Mouse (Mus musculus) embryo, embryonic 11.5 days (tissue): ENCODE measurements at regions not wholly inside any gene's neighbourhood (a gene's known extent, or its start where the extent isn't known, plus 50 kb on each side); places are given as distances from the start of the nearest gene placed in this dataset.

Experiments
- DNase-seq: peaks from one replicate; pipeline ENCODE4 v3.0.0-alpha.2; 2012; ENCODE audit warnings: low read depth, low spot score

DNA sequence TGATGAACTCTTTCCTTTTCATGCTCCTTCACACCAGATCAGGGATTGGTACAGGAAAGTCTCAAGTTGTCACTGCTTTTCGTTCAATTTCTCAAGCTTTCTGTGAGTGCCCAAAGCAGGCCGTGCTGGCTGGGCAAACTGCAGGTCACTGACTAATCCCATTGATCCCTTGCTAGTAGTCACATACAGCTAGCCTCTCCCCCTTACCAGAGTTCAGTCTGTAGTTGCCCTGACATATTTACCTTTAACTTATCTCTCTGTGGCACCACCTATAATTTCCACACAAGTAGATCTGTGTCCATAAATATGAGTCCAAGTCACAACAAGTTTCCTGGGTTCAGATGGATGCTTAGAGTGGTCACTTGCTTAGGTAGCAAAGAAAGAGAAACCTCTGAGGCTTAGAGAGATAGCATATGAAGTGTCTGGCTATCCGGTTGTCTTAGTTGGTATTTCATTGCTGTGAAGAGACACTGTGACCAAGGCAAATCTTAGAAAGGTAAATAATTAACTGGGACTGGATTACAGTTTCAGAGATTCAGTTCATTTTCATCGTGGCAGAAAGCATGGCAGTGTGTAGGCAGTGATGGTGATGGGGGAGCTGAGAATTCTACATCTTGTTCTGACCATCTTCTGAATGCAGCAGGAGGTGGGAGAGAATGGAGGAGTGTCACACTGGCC, 362.8 kb upstream of the Pcsk5 start:
- no peak for DNase-seq

DNA sequence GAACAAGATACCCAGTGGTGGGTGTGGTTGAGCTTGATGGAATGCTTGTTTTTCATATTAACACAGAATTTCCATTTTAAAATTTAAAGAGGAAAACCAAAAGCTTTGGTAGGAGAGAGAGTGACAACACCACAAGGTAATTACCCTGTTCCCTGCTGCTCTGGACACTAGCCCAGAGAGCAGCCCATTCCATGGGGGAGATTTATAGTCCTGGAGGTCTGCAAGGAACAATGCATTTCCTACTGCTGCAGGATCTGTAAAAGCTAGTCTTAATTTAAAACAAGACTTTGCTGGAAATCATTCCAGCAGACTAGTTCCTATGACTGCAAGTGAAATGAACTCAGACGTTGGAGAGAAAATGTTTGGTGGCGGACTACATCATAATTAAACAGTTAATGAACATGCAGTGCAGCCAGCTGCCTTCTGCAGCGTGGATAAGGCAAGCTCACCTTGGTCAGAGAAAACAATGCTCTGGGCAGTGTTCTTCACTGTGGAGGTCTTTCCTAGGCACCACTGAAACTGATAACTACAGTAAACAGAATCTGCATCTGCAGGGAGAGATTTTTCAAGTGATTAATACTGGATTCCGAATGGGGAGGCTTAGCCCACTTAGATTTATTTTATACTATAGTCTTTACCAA, 351.8 kb upstream of the Pcsk5 start:
- DNase-seq: peak; percentile 11

DNA sequence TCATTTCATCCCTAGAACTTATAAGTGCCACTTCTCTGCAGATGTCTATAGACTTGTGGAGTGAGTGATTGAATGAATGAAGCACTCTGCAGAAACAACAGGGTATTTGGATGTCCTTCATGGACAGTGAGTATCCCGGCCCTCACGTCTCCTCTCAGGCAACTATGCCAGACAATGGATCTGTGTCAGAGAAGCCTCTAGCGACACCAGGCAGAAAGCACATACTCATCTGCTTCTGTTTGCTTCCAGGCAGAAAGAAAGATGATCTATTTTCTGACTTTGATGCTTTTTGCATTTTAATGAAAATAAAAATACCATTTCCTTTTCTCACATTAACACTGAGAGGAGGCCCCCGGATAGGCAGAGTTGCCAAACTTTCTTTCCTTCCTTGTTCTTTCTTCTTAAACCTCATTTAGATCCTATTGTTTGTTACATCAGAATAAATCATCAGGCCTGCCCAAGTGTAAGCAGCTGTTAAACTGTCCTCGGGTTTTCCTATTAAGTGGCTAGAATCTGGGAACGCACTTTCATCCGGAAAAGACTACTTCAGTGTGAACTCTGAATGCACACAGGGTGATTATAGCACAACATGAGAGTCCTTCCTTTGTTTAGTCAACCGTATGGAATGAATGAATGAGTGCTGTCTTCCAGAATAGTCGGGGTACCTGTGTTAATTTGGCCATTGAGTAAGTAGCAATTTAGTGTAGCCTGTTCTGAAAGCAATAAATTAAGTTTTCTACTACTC, 350.9 kb upstream of the Pcsk5 start:
- DNase-seq: no peak

DNA sequence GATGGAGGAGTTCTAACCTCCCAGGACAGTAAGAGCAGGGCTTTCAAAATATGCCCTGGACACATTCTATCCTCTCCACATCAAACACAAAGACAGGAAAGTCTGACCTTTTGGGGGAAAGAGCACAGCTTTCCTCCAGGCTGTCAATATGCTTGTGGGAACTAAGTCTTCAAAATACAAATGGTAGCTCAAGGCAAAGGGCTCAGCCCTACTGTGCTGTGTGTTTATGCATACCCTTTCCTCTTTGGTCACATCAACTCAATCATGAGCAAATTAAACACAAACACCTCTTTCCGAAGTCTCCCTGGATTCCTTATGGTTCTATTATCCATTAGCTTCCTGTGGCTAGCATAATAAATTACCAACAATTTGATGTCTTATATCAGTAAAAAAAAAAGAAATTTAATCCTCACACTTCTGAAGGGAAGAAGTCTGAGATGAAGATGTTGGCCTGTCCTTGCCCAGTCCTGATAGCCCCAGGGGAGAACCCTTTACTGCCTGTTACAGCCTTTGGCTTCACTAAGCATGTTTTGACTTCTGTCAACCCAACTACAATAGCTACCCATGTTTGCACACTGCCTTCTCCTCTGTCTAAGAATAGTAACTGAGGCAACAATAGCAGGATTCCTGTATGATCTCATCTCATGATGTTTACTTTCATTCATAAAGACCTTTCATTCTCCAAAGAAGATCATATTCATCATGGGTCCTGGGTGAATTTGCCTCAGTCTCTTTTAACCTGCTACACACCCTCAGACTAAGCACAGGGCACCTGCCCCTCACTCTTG, 348.5 kb upstream of the Pcsk5 start:
- no peak for DNase-seq

DNA sequence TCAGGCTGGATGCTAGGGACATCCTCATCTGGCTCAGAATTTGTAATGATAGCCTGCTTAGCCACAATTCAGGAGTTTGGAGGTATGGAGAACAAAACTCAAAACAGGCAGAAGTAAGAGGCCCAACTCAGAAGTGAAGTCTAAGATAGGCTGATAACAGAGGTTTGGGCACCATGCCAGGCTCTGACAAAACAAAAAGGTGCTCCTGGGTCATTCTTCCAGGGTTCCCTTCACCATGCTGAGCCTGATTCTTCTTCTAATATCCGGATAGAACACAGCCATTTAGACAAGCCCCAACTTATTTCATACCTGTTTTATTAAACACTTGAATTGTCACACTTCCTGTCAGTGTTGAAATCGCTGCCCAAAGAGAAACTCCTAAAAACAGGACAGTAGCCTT, 347.8 kb upstream of the Pcsk5 start:
- DNase-seq: no peak

DNA sequence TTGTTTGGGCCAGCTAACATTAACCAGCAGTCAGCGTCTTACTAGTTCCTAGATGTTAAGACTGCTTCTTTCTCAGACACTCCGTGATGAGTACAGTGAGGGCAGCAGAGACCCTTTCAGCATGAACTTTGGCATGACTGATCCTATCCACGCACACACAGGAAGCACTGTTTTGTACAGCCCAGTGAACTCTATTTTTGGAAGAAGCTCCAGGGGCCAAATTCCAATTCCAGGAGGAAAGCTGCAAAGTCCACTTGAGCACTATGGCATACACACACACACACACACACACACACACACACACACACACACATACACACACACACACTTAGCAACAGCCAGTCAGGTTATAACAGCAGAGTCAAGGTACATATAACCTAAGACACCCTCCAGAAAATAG, 338.8 kb upstream of the Pcsk5 start:
- DNase-seq: no peak

DNA sequence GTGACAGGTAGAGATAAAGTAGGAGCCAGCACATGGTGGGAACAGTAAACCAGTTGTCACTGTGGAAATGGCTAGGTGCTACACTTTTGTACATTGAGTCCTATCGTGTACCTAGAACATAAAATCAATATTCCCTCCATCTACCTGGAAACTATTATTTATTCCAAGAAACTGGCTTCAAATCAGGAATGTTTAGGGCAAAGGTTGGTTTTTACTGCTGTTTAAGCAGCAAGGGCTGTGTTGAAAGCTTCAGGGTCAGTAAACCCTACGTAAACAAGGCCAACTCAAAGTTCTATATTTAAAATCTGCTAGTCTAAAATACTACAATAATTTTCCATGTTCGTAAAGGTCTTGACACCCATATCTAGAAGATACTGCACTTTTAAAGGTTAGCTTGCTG, 309.1 kb upstream of the Pcsk5 start:
- no peak for DNase-seq

DNA sequence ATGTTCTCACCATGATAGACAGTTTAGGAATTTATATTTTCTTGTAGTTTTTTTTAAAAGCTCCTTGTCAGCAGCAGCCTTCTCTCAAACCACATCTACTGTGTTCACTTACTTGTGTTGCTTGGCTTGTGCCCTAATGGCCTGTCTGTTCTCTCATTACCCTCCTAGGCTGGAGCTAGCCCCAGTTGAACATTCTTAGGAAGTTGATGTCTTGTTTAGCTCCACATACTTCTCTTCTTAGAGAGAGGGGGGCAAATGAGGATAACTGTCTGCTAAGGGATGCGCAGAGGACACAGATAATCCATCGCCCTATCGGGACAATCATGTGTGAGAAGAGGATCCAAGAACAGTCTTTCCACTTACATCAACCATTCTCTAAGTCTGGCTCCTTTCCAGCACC, 293.5 kb upstream of the Pcsk5 start:
- no peak for DNase-seq

DNA sequence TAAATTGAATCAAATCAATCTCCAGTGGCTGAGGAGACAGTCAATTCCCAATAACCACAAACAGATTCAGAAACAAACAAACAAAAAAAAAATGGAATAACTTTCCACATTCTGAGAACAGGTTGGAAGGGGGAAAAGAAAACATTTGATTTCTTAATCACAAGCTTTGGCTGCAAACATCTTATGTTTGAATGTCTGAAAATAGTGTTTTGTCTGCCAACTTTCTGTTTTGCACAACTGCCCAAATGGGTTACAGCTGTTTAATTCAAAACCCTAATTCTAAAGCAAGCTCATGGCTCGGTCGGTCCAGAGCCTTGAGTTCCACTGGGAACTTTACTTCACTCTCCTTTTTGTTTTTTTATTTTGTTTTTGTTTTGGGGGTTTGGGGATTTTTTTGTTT, 291.4 kb upstream of the Pcsk5 start:
- no peak for DNase-seq

DNA sequence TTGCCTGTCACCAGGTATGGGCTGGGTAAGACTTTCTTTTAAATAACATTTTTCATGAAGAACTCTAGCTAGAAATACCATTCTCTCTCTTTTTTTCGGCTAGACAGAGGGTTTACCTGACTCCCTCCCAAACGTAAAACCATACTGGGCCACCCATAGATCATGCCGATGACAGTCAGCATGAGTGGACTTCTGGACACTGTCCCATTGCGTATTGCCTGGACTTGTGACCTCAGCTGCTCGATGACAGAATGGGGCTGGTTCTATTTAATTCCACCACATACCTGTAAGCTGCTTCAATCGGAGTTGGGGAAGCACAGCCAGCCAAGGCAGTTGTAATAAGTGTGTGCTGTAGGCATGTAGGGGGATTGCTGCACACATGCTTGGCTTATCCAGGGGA, 268.8 kb upstream of the Pcsk5 start:
- no peak for DNase-seq

DNA sequence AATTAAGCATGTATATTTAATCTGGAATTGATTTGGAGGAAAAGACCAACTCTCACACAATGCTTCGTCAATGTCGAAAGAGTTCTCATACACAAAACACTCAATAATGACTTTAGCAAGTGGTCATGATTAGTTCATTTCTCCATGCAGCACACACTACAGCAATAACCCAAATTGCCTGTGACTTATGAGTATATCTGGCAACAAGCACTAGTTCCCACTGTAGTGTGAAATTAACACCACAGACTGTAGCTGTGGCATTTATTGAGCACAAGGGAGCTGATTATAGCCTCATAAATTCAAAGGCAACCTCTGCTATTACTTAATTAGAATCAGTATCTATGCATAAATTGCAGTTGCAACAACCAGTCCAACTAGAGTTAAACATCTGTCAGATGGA, 267.2 kb upstream of the Pcsk5 start:
- no peak for DNase-seq

DNA sequence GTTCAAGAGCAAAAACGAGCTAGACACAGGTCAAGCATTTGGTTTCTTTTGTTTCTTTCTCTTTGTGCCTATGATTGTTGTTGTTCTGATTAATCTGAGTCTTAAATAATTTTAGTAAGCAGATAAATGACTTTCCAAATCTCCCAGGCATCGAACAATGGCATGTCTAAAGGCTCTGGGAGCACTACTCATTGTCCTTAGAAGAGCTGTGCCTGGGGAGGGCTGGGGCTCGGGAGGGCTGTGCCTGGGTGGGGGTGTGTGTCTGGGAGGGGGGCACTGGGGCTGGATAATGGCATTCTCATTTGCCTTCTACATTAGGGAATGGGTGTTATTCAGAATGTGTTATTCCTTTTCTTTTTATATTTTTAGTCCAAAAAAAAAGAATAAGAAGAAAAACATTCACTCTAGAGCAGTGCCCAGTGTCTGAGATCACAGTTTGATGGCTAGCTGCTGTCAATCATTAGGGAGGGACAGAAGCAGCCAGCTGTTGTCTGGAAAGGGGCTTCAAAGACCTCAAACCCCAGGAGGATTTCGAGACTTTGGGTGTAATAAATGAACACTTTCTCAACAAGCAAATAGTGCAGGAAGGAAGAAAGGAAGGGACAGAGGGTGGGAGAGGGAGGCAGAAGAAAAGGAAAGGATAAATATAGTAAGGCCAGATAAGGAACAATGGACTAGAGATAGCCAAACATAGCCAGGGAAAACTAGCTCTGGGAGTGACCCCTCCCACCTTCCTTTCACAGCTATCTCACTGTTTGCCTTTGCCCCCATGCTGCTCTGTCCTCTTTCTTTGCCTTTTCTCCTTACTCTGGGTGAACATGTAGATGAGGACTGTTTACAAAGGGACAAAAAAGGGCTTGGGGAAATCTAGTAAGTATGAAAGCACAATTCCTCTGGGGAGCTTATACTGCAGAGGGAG, 264.2 kb upstream of the Pcsk5 start:
- no peak for DNase-seq

DNA sequence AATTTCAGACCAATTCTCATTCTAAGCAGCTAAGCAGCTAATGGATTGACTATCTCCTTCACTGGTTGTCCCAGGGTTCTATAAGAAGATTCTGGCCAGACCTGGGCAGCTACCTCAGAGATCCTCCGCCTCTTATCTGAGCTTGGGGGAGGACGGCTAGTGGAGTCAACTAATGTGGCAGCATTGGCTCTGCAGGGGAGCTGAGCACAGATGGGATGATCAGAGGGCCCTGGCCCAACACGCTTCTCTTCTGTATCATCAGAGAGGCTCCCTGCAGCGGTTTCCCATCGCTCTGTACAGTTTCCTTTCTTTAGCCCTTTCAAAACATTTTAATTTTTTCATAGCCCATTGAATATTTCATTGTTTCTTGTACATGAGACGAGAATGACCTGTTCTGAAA, 245.9 kb upstream of the Pcsk5 start:
- DNase-seq: no peak

DNA sequence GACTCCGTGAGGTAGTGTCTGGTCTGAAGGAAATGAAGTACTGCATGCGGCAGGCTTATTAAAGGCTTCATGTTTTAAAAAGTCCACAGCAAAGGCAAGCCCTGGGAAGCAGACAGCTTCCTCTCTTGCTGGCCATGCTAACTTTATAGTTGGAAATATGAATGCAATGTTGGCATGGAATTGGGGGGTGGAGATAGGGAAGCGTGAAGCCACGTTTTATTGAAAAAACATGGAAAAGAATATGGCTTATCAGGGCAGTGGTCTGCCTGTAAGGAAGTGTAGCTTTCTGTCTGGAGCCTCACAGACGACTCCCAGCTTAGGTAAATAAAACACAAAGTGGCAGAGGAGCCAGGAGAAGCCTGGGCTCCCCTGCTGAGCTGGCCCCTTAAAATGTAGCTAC, 231.5 kb upstream of the Pcsk5 start:
- no peak for DNase-seq

DNA sequence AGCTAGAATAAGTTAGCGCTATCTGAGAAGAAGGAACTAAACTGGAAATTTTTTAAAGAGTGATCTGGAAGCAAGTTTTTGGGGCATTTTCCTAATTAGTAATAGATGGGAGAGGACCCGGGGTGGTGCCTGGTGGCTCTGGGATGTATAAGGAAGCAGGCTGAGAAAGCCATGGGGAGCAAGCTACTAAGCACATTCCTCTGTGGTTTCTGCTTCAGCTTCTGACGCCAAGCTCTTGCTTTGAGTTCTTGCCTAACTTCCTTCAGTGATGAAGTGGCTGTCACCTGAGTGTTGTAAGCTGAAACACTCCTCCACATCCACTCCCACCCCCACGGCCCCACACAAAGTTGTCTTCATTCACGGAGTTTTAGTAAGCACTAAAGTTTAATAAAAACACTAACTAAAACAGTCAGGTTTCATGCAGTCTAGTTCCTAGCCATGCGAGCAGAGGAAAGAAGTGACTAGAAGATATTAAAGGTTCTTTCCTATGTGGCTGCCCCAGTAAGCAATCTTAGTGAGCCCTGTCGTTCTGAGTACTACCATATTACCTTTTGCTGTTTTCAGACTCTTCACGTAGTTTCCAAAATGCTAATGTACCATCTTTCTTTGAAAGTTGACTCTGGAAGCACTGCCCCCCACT, 230.5 kb upstream of the Pcsk5 start:
- DNase-seq: no peak

DNA sequence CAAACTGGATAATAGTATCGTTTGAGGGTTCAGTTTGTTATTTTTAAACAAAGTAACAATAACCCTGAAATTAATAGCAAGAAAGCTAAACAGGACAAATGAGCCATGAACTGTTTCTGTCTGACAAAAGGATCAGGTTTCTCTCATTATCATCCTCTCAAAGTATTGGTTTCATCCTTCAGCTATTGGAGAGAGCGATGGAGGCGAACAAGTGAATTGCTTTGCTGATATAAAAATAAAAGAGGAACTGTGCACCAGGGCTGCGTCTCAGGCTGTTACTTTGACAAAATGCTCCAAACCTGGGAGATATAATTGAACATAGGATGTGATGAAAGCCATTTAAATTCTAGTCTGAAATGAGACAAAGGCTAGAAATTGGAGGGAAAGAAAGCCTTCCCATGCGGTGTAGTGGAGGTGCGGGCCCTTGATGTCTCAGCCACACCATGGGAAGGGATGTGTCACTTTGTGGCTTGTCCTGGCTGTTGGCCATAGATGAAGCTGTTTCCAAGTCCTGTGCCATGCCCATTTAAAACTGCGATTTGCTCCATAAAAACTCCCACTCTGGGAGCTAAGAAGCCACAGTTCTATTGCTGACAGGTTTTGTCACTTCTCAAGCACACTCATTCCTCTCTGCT, 219.9 kb upstream of the Pcsk5 start:
- no peak for DNase-seq

DNA sequence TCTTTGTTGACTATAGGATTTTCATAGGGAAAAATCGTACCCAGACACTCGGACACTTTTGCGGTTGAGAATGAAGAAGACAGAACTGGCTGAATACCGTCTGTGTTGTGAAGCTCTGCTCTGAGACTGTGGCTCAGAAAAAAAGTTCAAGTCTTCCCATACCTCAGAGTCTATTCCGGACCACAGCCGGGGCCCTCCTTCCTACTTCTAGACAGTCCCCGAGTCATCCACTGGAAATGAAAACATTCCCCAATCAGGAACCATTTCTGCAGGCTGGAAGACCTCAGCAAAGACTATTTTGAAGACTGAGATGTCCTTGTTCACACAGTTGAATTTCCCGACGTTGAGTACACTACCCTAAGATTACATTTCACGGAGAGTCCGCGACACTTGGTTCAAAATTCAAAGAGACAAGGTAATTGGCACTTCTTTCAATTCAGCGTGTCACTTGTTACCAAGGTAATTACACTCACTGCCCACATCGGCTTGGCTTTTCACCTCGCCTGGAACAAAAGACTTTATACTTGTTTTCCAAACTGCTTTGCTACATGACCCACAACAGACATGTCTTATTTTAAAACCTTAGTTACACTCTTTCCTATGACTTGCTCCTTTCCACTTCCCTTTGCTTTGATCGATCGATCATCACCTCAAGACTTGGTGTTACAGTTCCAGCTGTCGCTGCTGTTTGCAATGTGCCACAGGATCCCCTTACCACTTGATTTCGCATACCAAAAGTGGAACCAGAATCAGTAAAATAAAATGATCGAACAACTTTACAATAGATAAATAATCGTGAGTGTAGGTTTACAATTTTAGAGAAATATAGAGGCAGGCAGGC, 219.2 kb upstream of the Pcsk5 start:
- no peak for DNase-seq

DNA sequence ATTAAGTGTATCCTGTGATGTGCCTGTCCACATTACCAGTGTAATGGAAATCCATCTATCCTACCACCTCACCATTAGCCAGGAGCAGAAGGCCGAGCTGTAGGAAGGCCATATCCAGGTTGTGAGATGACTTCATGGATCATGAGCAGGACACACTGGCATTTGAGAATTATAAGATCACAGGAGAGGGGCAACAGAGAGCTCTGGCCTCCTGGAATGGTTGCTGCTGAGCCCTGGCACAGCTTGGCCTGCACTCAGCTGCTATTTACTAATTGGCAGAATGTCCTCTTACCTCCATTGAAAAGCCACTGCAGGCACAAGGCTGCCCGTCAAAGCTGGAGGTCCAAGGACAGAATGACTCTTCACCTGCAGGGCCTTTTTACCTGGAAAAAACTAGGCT, 212.9 kb upstream of the Pcsk5 start:
- no peak for DNase-seq

DNA sequence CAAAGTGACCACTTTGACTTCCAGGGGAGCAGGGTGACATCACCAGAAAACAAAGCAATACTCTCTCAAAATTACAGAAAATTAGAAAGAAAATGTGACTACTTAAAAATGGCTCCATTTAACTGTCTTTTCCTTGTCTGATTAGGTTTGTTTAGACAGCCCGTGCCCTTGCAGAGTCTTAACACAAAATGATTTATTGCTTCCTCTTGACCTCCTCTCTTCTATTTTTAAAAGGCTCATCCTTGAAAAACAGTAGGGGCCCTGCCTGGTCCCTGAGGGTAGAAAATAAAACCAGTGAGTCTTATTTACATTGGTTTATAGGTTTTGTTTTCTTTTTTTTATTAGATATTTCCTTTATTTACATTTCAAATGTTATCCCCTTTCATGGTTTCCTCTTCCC, 196.8 kb upstream of the Pcsk5 start:
- no peak for DNase-seq
